Mouse (Mus musculus) retina, adult 2 months (tissue): Measurements from ENCODE around the gene 1700015G11Rik.

ENCODE experiments used
- DNase-seq: peaks from one replicate; pipeline ENCODE4 v3.0.0-alpha.2; 2012; ENCODE audit warnings: low read depth, low spot score

Gene 1700015G11Rik

GRCm38 (mm10) chr7:51969379-51969778, 46.1 kb downstream of the 1700015G11Rik start:
- DNase-seq = no peak

GRCm38 (mm10) chr7:51967581-51967980, 47.9 kb downstream of the 1700015G11Rik start:
- DNase-seq = no peak

GRCm38 (mm10) chr7:51964681-51965080, 50.8 kb downstream of the 1700015G11Rik start:
- DNase-seq = no peak

GRCm38 (mm10) chr7:51962219-51962952, 53.1 kb downstream of the 1700015G11Rik start:
- no peak for DNase-seq
